Mouse (Mus musculus) cerebellum, adult 2 months (tissue): ENCODE data around the gene Fbxw7. TPM values are rescaled to one million over a fixed set of nuclear protein-coding genes. Genes with fewer than 3 reads are reported as not detected.
A peak's percentile ranks its signal among the peaks of the same experiment; 100 is the strongest.

Experiments used
- DNase-seq, 2 experiments: peaks; one replicate each; pipeline ENCODE4 v3.0.0; 2021
- H3K27ac ChIP-seq: fragments of 200-500 bp; 2 replicates; pipeline ENCODE4 v1.5.1; 2012; ENCODE audit warnings: low read length, control low read depth, inconsistent platforms; ENCODE audit not compliant: insufficient read depth
- H3K27me3 ChIP-seq: fragments of 200-500 bp; 2 replicates; pipeline ENCODE4 v1.6.1; 2012; ENCODE audit warnings: inconsistent platforms, mild to moderate bottlenecking, low read length, moderate library complexity; ENCODE audit not compliant: control insufficient read depth, insufficient read depth
- H3K4me1 ChIP-seq: fragments of 200-500 bp; 2 replicates; pipeline ENCODE4 v1.6.1; 2011; ENCODE audit warnings: low read length; ENCODE audit not compliant: control insufficient read depth, insufficient read depth
- H3K4me3 ChIP-seq: fragments of 200-500 bp; replicated peaks from 2 replicates; pipeline ENCODE3; 2011; ENCODE audit warnings: mild to moderate bottlenecking, low read depth, low read length, control low read depth; ENCODE audit not compliant: insufficient read depth
- CTCF ChIP-seq: fragments of 200-500 bp; IDR thresholded peaks from 2 replicates; pipeline ENCODE4 v1.5.1; 2011; ENCODE audit warnings: low read depth, mild to moderate bottlenecking, control low read depth, low read length, moderate library complexity, borderline replicate concordance; ENCODE audit not compliant: insufficient read depth
- POLR2A ChIP-seq: fragments of 200-500 bp; IDR thresholded peaks from 2 replicates; pipeline ENCODE4 v1.6.1; 2011; ENCODE audit warnings: low read length, control low read depth, borderline replicate concordance; ENCODE audit not compliant: insufficient read depth
- WGBS: fragments of 180-500 bp; shearing (Covaris S2); methylation state at CpG from one replicate; pipeline ENCODE4 v1.1.7; 2018; 5-methylcytosine and 5-hydroxymethylcytosine counted together
- polyA plus RNA-seq: library from polyadenylated mRNA; depleted of rRNA; stranded (reverse); fragments of >200 nt; gene quantifications from 2 replicates; pipeline ENCODE4 v1.2.3, GENCODE M21; 2012

Fbxw7 gene
- polyA plus RNA-seq, 1 experiment, result 76.2 TPM

DNA sequence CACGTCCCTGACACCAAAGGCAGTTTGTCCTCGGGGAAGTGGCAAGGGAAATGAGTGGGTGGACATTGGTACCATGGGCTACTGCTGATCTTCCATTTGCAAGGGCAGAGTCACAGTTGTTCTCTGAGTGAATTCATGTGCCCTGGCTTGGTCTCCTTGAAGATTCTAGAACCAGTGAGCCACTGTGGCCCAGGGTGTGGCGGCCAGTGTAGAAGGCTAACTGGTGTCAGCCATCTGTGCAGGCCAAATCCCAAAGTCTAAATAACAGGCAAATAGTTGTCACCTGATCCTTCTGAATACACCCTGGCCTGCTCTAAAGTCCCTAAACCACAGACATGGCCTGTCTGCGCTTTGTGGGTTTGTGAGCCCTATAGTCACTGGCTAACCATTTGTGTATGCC lies 173.8 kb downstream of the Fbxw7 start:
- no peak overlapping the region for H3K27ac ChIP-seq
- no peak for DNase-seq
- no peaks in the 10 kb centered on the region for H3K27me3 ChIP-seq
- H3K4me1 ChIP-seq, result no peaks in the 10 kb centered on the region
- H3K4me3 ChIP-seq, result no peak overlapping the region
- TF ChIP-seq POLR2A (no peak), CTCF (no peak)
- 93% methylated on average over 4 of the region's 4 CpGs for WGBS

DNA sequence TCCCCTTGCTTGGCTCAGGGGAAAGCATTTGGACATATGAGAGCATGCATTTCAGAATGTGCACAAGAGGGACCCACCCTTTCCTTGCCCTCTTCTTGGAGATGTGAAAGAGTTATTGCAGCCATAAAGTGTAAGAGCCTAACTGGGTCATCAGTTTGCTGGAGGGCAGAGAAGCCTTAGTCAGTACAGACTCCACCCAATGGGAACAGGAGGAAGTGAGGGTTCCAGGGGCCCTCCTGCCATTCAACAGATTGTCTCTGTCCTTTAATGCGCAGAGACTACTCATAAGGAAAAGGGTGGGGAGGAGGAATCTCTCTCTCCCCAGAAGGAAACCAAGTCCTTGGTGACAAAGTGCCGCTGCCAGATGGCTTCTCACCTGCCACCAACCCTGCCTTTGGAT lies 190.2 kb downstream of the Fbxw7 start:
- TF ChIP-seq CTCF (no peak), POLR2A (no peak)
- no peak for DNase-seq
- Histone ChIP-seq H3K27me3 (no peaks in the 10 kb centered on the region), H3K4me1 (peaks cover 3% of the 10 kb centered on the region; the same call in 1 of the 2 replicates), H3K4me3 (no peak overlapping the region), H3K27ac (no peak overlapping the region)
- WGBS, result 51% methylated on average over 2 of the region's 2 CpGs

- peaks cover 11% of the 10 kb centered on the region for H3K4me1 ChIP-seq
- 43% methylated on average over 6 of the region's 6 CpGs for WGBS
- no peak for TF ChIP-seq CTCF
- TF ChIP-seq POLR2A, result no peak
- H3K27ac ChIP-seq, result no peak overlapping the region
- H3K4me3 ChIP-seq, result no peak overlapping the region
- peak in 1 of 2 experiments; percentile 39 for DNase-seq
- no peaks in the 10 kb centered on the region for H3K27me3 ChIP-seq
These were observed 197.8 kb downstream of the Fbxw7 start for GRCm38 (mm10) chr3:85012889-85013288.

GRCm38 (mm10) chr3:85015667-85016066 lies 200.6 kb downstream of the Fbxw7 start:
- H3K4me3 ChIP-seq, result no peak overlapping the region
- TF ChIP-seq POLR2A (no peak), CTCF (no peak)
- no peaks in the 10 kb centered on the region for H3K27me3 ChIP-seq
- H3K4me1 ChIP-seq, result peaks cover 11% of the 10 kb centered on the region
- WGBS, result 25% methylated on average over 9 of the region's 9 CpGs
- DNase-seq, result peak; percentile 26 to 35
- no peak overlapping the region for H3K27ac ChIP-seq

- Histone ChIP-seq H3K4me3 (no peak overlapping the region), H3K27ac (no peak overlapping the region), H3K27me3 (no peaks in the 10 kb centered on the region), H3K4me1 (peaks cover 6% of the 10 kb centered on the region)
- DNase-seq, result no peak
- TF ChIP-seq POLR2A, result no peak
- TF ChIP-seq CTCF, result no peak
These were observed 205.1 kb downstream of the Fbxw7 start for GRCm38 (mm10) chr3:85020137-85020536.

- Histone ChIP-seq H3K27me3 (no peaks in the 10 kb centered on the region), H3K4me3 (no peak overlapping the region), H3K27ac (no peak overlapping the region), H3K4me1 (0 out of 2 replicates have a peak, but pooled peaks cover 5% of the 10 kb centered on the region)
- no peak for TF ChIP-seq CTCF
- TF ChIP-seq POLR2A, result no peak
- 91% methylated on average over 6 of the region's 6 CpGs for WGBS
- no peak for DNase-seq
These were observed 206.7 kb downstream of the Fbxw7 start for GRCm38 (mm10) chr3:85021816-85022215.

- H3K27me3 ChIP-seq, result no peaks in the 10 kb centered on the region
- no peak for DNase-seq
- WGBS, result 77% methylated on average over 11 of the region's 11 CpGs
- 0 out of 2 replicates have a peak, but pooled peaks cover 5% of the 10 kb centered on the region for H3K4me1 ChIP-seq
- TF ChIP-seq POLR2A (no peak), CTCF (no peak)
- no peak overlapping the region for H3K27ac ChIP-seq
- H3K4me3 ChIP-seq, result no peak overlapping the region
These were observed 207.7 kb downstream of the Fbxw7 start for GRCm38 (mm10) chr3:85022800-85023199.

- Histone ChIP-seq H3K27me3 (no peaks in the 10 kb centered on the region), H3K4me1 (0 out of 2 replicates have a peak, but pooled peaks cover 5% of the 10 kb centered on the region), H3K27ac (no peak overlapping the region), H3K4me3 (no peak overlapping the region)
- TF ChIP-seq POLR2A, result no peak
- no peak for TF ChIP-seq CTCF
- DNase-seq, result no peak
- WGBS, result 87% methylated on average over 2 of the region's 2 CpGs
These were observed 209.2 kb downstream of the Fbxw7 start for GRCm38 (mm10) chr3:85024237-85024636.
